Mouse (Mus musculus) CD4-positive, CD25-positive, alpha-beta regulatory T cell (primary cell): ENCODE measurements around the gene Cps1. TPM values are rescaled to one million over a fixed set of nuclear protein-coding genes. Genes with fewer than 3 reads are reported as not detected.

Source experiments
- polyA plus RNA-seq: library from polyadenylated mRNA; unstranded; fragments of 100-300 nt; shearing (Covaris generic); gene quantifications from one replicate; pipeline ENCODE4 v1.2.1, GENCODE M21; 2017

The Cps1 gene
- not detected for polyA plus RNA-seq

GRCm38 (mm10) chr1:67122797-67123196 lies at the start of gene Cps1:
TSS of gene Cps1 (plus strand) at chr1:67123026.

Other genes starting within 250 kb of the Cps1 start
- gene Myl1, start 177.6 kb upstream of the Cps1 start, polyA plus RNA-seq: not detected
- 73.2 TPM for gene Lancl1, start 84.2 kb upstream of the Cps1 start, polyA plus RNA-seq